Mouse (Mus musculus) midbrain, postnatal 0 days (tissue): ENCODE results near the gene Cbln1. TPM values are rescaled to one million over a fixed set of nuclear protein-coding genes. Genes with fewer than 3 reads are reported as not detected.

Experiments used
- ATAC-seq: fragments of 200-750 bp; cut with Nextera tagmentation; 2 replicates; pipeline ENCODE4 v1.8.0; 2017; ENCODE audit warnings: moderate number of reproducible peaks, mild to moderate bottlenecking, moderate TSS enrichment, moderate library complexity; ENCODE audit not compliant: low FRiP score
- DNase-seq: peaks from one replicate; pipeline ENCODE4 v3.0.0-alpha.2; 2015; ENCODE audit warnings: low spot score
- H3K27ac ChIP-seq: fragments of 300-500 bp; sonication (generic); 2 replicates; pipeline ENCODE4 v1.5.1; 2014; ENCODE audit warnings: low read depth, mild to moderate bottlenecking, low read length, mixed read lengths
- H3K27me3 ChIP-seq: fragments of 300-500 bp; sonication (generic); 2 replicates; pipeline ENCODE4 v1.6.1; 2014; ENCODE audit warnings: low read length, control low read depth, mixed read lengths; ENCODE audit not compliant: insufficient read depth
- H3K36me3 ChIP-seq: fragments of 300-500 bp; sonication (generic); 2 replicates; pipeline ENCODE4 v1.6.1; 2014; ENCODE audit warnings: low read length, control low read depth, mixed read lengths; ENCODE audit not compliant: insufficient read depth
- H3K4me1 ChIP-seq: fragments of 300-500 bp; sonication (generic); 2 replicates; pipeline ENCODE4 v1.6.1; 2014; ENCODE audit warnings: mild to moderate bottlenecking, control low read depth, antibody characterized with exemption, low read length, mixed read lengths; ENCODE audit not compliant: insufficient read depth
- H3K4me2 ChIP-seq: fragments of 300-500 bp; sonication (generic); 2 replicates; pipeline ENCODE4 v1.6.1; 2014; ENCODE audit warnings: low read depth, mild to moderate bottlenecking, low read length, mixed read lengths; ENCODE audit not compliant: poor library complexity, severe bottlenecking
- H3K4me3 ChIP-seq: fragments of 300-500 bp; sonication (generic); 2 replicates; pipeline ENCODE4 v1.5.1; 2014; ENCODE audit warnings: low read depth, mild to moderate bottlenecking, low read length, moderate library complexity
- H3K9ac ChIP-seq: fragments of 300-500 bp; sonication (generic); replicated peaks from 2 replicates; pipeline ENCODE4 v1.6.1; 2014; ENCODE audit warnings: mild to moderate bottlenecking, low read length, moderate library complexity, mixed read lengths; ENCODE audit not compliant: poor library complexity, severe bottlenecking
- H3K9me3 ChIP-seq: fragments of 300-500 bp; sonication (generic); 2 replicates; pipeline ENCODE4 v1.6.1; 2016; ENCODE audit warnings: low read length, control low read depth
- CTCF ChIP-seq: IDR thresholded peaks from 2 replicates; pipeline ENCODE4 v1.5.1; 2016; ENCODE audit warnings: antibody characterized with exemption, mild to moderate bottlenecking
- WGBS: fragments of 180-500 bp; shearing (Covaris S2); extraction: QIAGEN DNeasy Blood & Tissue Kit; methylation state at CpG from one replicate; pipeline ENCODE4 v1.1.7; 2014; 5-methylcytosine and 5-hydroxymethylcytosine counted together
- polyA plus RNA-seq: library from polyadenylated mRNA; unstranded; fragments of >200 nt; fragmentation: Nextera tagmentation; extraction: Ambion mirVana; gene quantifications from 2 replicates; pipeline ENCODE4 v1.2.1, GENCODE M21; 2015
- total RNA-seq: library from RNA; depleted of rRNA; stranded (reverse); fragments of >200 nt; gene quantifications from 2 replicates; pipeline ENCODE4 v1.2.3, GENCODE M21; 2014; rRNA removed

The Cbln1 gene
- total and polyA plus RNA-seq, 2 experiments from 2014 or later = 24.0 to 77.3 TPM

DNA sequence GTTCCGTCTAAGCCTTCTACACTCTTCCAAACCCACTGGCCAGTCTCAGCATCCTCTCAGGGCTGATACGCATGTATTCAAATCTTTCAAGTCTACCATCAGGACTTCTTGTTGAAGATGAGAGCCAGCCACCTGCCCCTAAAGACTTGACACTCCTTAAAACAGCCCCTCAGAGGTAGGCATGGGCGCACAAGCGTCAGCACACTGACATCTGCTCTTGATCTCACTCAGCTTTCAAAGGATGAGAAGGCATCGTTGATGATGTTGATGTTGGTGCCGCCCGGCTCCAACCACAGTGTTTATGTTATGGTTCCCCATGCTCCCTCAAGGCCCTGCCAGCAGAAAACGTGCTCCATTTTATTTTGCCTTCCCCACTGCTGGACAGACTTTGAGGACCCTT, 50.7 kb downstream of the Cbln1 start:
- Histone ChIP-seq H3K9me3 (no peaks in the 10 kb centered on the region), H3K36me3 (no peaks in the 10 kb centered on the region), H3K4me3 (no peak overlapping the region), H3K4me2 (no peak overlapping the region), H3K9ac (no peak overlapping the region), H3K27ac (no peak overlapping the region), H3K4me1 (no peaks in the 10 kb centered on the region), H3K27me3 (no peaks in the 10 kb centered on the region)
- DNase-seq = no peak
- ATAC-seq = no peak
- no peak for TF ChIP-seq CTCF
- WGBS = 83% methylated on average over 8 of the region's 8 CpGs

Other genes with a start within 250 kb of the Cbln1 start
- gene 4933402J07Rik, start 91.2 kb upstream of the Cbln1 start, total RNA-seq = not detected in 2 replicates
- gene 4933402J07Rik, start 91.2 kb upstream of the Cbln1 start, polyA plus RNA-seq = not detected in 2 replicates